Mouse (Mus musculus): ENCODE measurements around the gene S100b.

- TF ChIP-seq POLR2A (IDR thresholded peaks at IDR 0.05; ENCODE audit: low read depth, low read length) (no peak), CTCF (IDR thresholded peaks at IDR 0.05; ENCODE audit: borderline replicate concordance, insufficient read depth, low read length) (no peak)
These were observed 53.1 kb downstream of the S100b start for GRCm38 (mm10) chr10:76306738-76307137.

Measured in embryonic fibroblast, embryonic 13.5 days (primary cell).